Mouse (Mus musculus) neural tube, embryonic 14.5 days (tissue): Measurements from ENCODE around the gene Zswim4. TPM values are rescaled to one million over a fixed set of nuclear protein-coding genes. Genes with fewer than 3 reads are reported as not detected.

Experiments used
- ATAC-seq: fragments of 200-750 bp; cut with Nextera tagmentation; 2 replicates; pipeline ENCODE4 v1.8.0; 2017; ENCODE audit warnings: low read depth, mild to moderate bottlenecking, moderate TSS enrichment, moderate library complexity
- H3K27ac ChIP-seq: fragments of 300-500 bp; sonication (generic); 2 replicates; pipeline ENCODE4 v1.5.1; 2014; ENCODE audit warnings: low read depth, mild to moderate bottlenecking, control low read depth, low read length, moderate library complexity, mixed read lengths
- H3K27me3 ChIP-seq: fragments of 300-500 bp; sonication (generic); 2 replicates; pipeline ENCODE4 v1.6.1; 2014; ENCODE audit warnings: low read length; ENCODE audit not compliant: control insufficient read depth, insufficient read depth
- H3K36me3 ChIP-seq: fragments of 300-500 bp; sonication (generic); 2 replicates; pipeline ENCODE4 v1.6.1; 2014; ENCODE audit warnings: low read length, mixed read lengths; ENCODE audit not compliant: control insufficient read depth, insufficient read depth
- H3K4me1 ChIP-seq: fragments of 300-500 bp; sonication (generic); 2 replicates; pipeline ENCODE4 v1.6.1; 2014; ENCODE audit warnings: low read length; ENCODE audit not compliant: control insufficient read depth, insufficient read depth
- H3K4me2 ChIP-seq: fragments of 300-500 bp; sonication (generic); 2 replicates; pipeline ENCODE4 v1.6.1; 2014; ENCODE audit warnings: mild to moderate bottlenecking, low read depth, low read length, control low read depth
- H3K4me3 ChIP-seq: fragments of 300-500 bp; sonication (generic); 2 replicates; pipeline ENCODE4 v1.5.1; 2014; ENCODE audit warnings: low read depth, low read length, control low read depth, mixed read lengths
- H3K9ac ChIP-seq: fragments of 300-500 bp; sonication (generic); replicated peaks from 2 replicates; pipeline ENCODE4 v1.6.1; 2014; ENCODE audit warnings: low read depth, mild to moderate bottlenecking, control low read depth, low read length, mixed read lengths
- H3K9me3 ChIP-seq: fragments of 300-500 bp; sonication (generic); 2 replicates; pipeline ENCODE4 v1.6.1; 2016; ENCODE audit warnings: low read length; ENCODE audit not compliant: control insufficient read depth
- WGBS: fragments of 180-500 bp; shearing (Covaris S2); extraction: QIAGEN DNeasy Blood & Tissue Kit; methylation state at CpG from one replicate; pipeline ENCODE4 v1.1.7; 2014; 5-methylcytosine and 5-hydroxymethylcytosine counted together
- polyA plus RNA-seq: library from polyadenylated mRNA; unstranded; fragments of >200 nt; fragmentation: Nextera tagmentation; extraction: Ambion mirVana; gene quantifications from 2 replicates; pipeline ENCODE4 v1.2.1, GENCODE M21; 2014

The Zswim4 gene
- polyA plus RNA-seq, 1 experiment from 2014 or later: 12.9 TPM

GRCm38 (mm10) chr8:84202938-84203917 lies 33.6 kb downstream of the Zswim4 start:
- Histone ChIP-seq H3K27ac (peak overlapping the region; percentile 55), H3K27me3 (no peaks in the 10 kb centered on the region), H3K4me3 (peak overlapping the region; percentile 21), H3K9me3 (no peaks in the 10 kb centered on the region), H3K4me1 (peaks cover 9% of the 10 kb centered on the region), H3K4me2 (peak overlapping the region; percentile 48), H3K36me3 (no peaks in the 10 kb centered on the region), H3K9ac (peak overlapping the region; percentile 32)
- WGBS: 12% methylated on average over 34 of the region's 34 CpGs
- peak; percentile 39 for ATAC-seq

GRCm38 (mm10) chr8:84202466-84202865 lies 34.4 kb downstream of the Zswim4 start:
- Histone ChIP-seq H3K27ac (no peak overlapping the region), H3K4me1 (peaks cover 14% of the 10 kb centered on the region), H3K4me3 (no peak overlapping the region), H3K9me3 (no peaks in the 10 kb centered on the region), H3K27me3 (no peaks in the 10 kb centered on the region), H3K9ac (no peak overlapping the region), H3K4me2 (peak overlapping the region; percentile 48; the same call in 1 of the 2 replicates), H3K36me3 (no peaks in the 10 kb centered on the region)
- WGBS: 89% methylated on average over 9 of the region's 9 CpGs
- ATAC-seq: no peak

GRCm38 (mm10) chr8:84201545-84202245 lies 35.2 kb downstream of the Zswim4 start:
- H3K4me1 ChIP-seq: peaks cover 14% of the 10 kb centered on the region
- no peak for ATAC-seq

GRCm38 (mm10) chr8:84200652-84201544 lies 36.0 kb downstream of the Zswim4 start:
- ATAC-seq: no peak
- Histone ChIP-seq H3K4me1 (peaks cover 14% of the 10 kb centered on the region), H3K36me3 (no peaks in the 10 kb centered on the region), H3K27ac (peak overlapping the region; percentile 66), H3K4me3 (peak overlapping the region; percentile 35), H3K4me2 (peak overlapping the region; percentile 60), H3K9ac (peak overlapping the region; percentile 60), H3K27me3 (no peaks in the 10 kb centered on the region), H3K9me3 (no peaks in the 10 kb centered on the region)
- 10% methylated on average over 36 of the region's 70 CpGs for WGBS

More at GRCm38 (mm10) chr8:84201545-84202245, 35.2 kb downstream of the Zswim4 start:
- no peaks in the 10 kb centered on the region for H3K9me3 ChIP-seq
- H3K36me3 ChIP-seq: no peaks in the 10 kb centered on the region
- WGBS: 56% methylated on average over 15 of the region's 15 CpGs
- H3K27ac ChIP-seq: peak overlapping the region; percentile 52; the same call in 1 of the 2 replicates
- H3K27me3 ChIP-seq: no peaks in the 10 kb centered on the region
- H3K9ac ChIP-seq: peak overlapping the region; percentile 60
- H3K4me2 ChIP-seq: peak overlapping the region; percentile 60
- peak overlapping the region; percentile 35 for H3K4me3 ChIP-seq

- Histone ChIP-seq H3K27ac (peak overlapping the region; percentile 66), H3K9me3 (no peaks in the 10 kb centered on the region), H3K4me2 (peak overlapping the region; percentile 60), H3K4me3 (peak overlapping the region; percentile 35; the same call in 1 of the 2 replicates), H3K36me3 (no peaks in the 10 kb centered on the region), H3K27me3 (no peaks in the 10 kb centered on the region), H3K9ac (no peak overlapping the region), H3K4me1 (peaks cover 14% of the 10 kb centered on the region)
- no peak for ATAC-seq
- 17% methylated on average over 8 of the region's 8 CpGs for WGBS
Observed at GRCm38 (mm10) chr8:84200126-84200555, 36.7 kb downstream of the Zswim4 start.

- Histone ChIP-seq H3K27me3 (no peaks in the 10 kb centered on the region), H3K27ac (peak overlapping the region; percentile 66), H3K36me3 (no peaks in the 10 kb centered on the region), H3K4me1 (peaks cover 14% of the 10 kb centered on the region), H3K9me3 (no peaks in the 10 kb centered on the region), H3K4me3 (no peak overlapping the region), H3K4me2 (no peak overlapping the region), H3K9ac (no peak overlapping the region)
- no peak for ATAC-seq
- 58% methylated on average over 11 of the region's 11 CpGs for WGBS
Observed at GRCm38 (mm10) chr8:84199348-84200125, 37.3 kb downstream of the Zswim4 start.

GRCm38 (mm10) chr8:84198871-84199270 lies 38.0 kb downstream of the Zswim4 start:
- no peak overlapping the region for H3K4me3 ChIP-seq
- no peak overlapping the region for H3K4me2 ChIP-seq
- no peaks in the 10 kb centered on the region for H3K9me3 ChIP-seq
- ATAC-seq: no peak
- H3K4me1 ChIP-seq: peaks cover 14% of the 10 kb centered on the region
- WGBS: 19% methylated on average over 4 of the region's 4 CpGs
- H3K36me3 ChIP-seq: no peaks in the 10 kb centered on the region
- H3K27me3 ChIP-seq: no peaks in the 10 kb centered on the region
- peak overlapping the region; percentile 88; the same call in 1 of the 2 replicates for H3K27ac ChIP-seq
- no peak overlapping the region for H3K9ac ChIP-seq
